Mouse (Mus musculus) neural tube, embryonic 15.5 days (tissue): Measurements from ENCODE around the gene B230118H07Rik. TPM values are rescaled to one million over a fixed set of nuclear protein-coding genes. Genes with fewer than 3 reads are reported as not detected.

ENCODE experiments used
- ATAC-seq: fragments of 200-750 bp; cut with Nextera tagmentation; 2 replicates; pipeline ENCODE4 v1.8.0; 2017; ENCODE audit warnings: mild to moderate bottlenecking, moderate TSS enrichment, moderate library complexity; ENCODE audit not compliant: low FRiP score
- H3K27ac ChIP-seq: fragments of 300-500 bp; sonication (generic); replicated peaks from 2 replicates; pipeline ENCODE4 v1.5.1; 2015; ENCODE audit warnings: mild to moderate bottlenecking, inconsistent platforms
- H3K27me3 ChIP-seq: fragments of 300-500 bp; sonication (generic); replicated peaks from 2 replicates; pipeline ENCODE4 v1.6.1; 2015; ENCODE audit warnings: inconsistent platforms
- H3K36me3 ChIP-seq: fragments of 300-500 bp; sonication (generic); 2 replicates; pipeline ENCODE4 v1.6.1; 2015; ENCODE audit warnings: inconsistent platforms
- H3K4me1 ChIP-seq: fragments of 300-500 bp; sonication (generic); 2 replicates; pipeline ENCODE4 v1.6.1; 2015; ENCODE audit warnings: inconsistent platforms
- H3K4me2 ChIP-seq: fragments of 300-500 bp; sonication (generic); 2 replicates; pipeline ENCODE4 v1.6.1; 2015; ENCODE audit warnings: inconsistent platforms, mild to moderate bottlenecking, moderate library complexity
- H3K4me3 ChIP-seq: fragments of 300-500 bp; sonication (generic); replicated peaks from 2 replicates; pipeline ENCODE4 v1.5.1; 2015; ENCODE audit warnings: mild to moderate bottlenecking, inconsistent platforms
- H3K9ac ChIP-seq: fragments of 300-500 bp; sonication (generic); replicated peaks from 2 replicates; pipeline ENCODE4 v1.6.1; 2015; ENCODE audit warnings: mild to moderate bottlenecking, inconsistent platforms
- H3K9me3 ChIP-seq: fragments of 300-500 bp; sonication (generic); replicated peaks from 2 replicates; pipeline ENCODE4 v1.6.1; 2016; ENCODE audit warnings: inconsistent platforms
- WGBS: fragments of 180-500 bp; shearing (Covaris S2); methylation state at CpG from one replicate; pipeline ENCODE4 v1.1.7; 2015; ENCODE audit warnings: mixed read lengths; 5-methylcytosine and 5-hydroxymethylcytosine counted together
- polyA plus RNA-seq: library from polyadenylated mRNA; unstranded; fragments of >200 nt; fragmentation: Nextera tagmentation; extraction: Ambion mirVana; gene quantifications from 2 replicates; pipeline ENCODE4 v1.2.1, GENCODE M21; 2015

B230118H07Rik gene
- polyA plus RNA-seq, 1 experiment from 2014 or later, result 50.1 TPM

GRCm38 (mm10) chr2:101665703-101666092, 16.4 kb upstream of the B230118H07Rik start:
- no peak overlapping the region for H3K4me2 ChIP-seq
- no peaks in the 10 kb centered on the region for H3K27me3 ChIP-seq
- no peak overlapping the region for H3K27ac ChIP-seq
- 49% methylated on average over 3 of the region's 3 CpGs for WGBS
- peak; percentile 38; the same call in 1 of the 2 replicates for ATAC-seq
- H3K4me3 ChIP-seq, result no peak overlapping the region
- no peaks in the 10 kb centered on the region for H3K4me1 ChIP-seq
- H3K36me3 ChIP-seq, result no peaks in the 10 kb centered on the region
- no peak overlapping the region for H3K9ac ChIP-seq
- no peaks in the 10 kb centered on the region for H3K9me3 ChIP-seq

DNA sequence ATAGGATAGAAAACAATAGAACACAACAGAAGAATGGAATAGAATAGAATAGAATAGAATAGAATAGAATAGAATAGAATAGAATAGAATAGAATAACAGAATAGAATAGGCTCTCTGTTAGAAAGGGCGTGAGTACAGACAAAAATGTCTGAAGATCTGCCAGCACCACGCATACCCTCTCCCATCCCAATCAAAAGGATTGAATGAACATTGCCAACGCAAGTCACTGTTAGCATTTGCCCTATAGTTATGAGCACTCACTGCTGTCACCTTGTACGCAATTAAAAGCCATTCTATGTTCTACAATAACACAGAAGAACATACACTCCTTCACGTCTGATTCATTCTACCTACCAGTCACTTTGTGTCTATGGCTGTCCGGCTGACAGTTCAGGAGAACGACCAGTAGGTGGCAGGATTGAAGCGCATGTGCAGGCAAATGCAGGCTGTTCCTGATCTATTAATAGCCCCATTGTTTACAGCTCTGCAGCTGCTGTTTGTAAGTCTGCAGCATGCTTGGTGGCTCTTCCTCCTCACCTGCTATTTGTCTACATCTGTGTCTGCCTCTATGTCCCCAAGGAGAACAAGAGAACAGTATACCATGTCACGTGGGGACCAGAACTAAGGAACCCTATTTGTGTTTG, 15.8 kb upstream of the B230118H07Rik start:
- 17% methylated on average over 9 of the region's 9 CpGs for WGBS
- H3K27ac ChIP-seq, result no peak overlapping the region

GRCm38 (mm10) chr2:101660536-101660935, 11.2 kb upstream of the B230118H07Rik start:
- H3K27ac ChIP-seq, result no peak overlapping the region
- H3K4me3 ChIP-seq, result no peak overlapping the region
- ATAC-seq, result no peak
- 67% methylated on average over 2 of the region's 2 CpGs for WGBS
- no peak overlapping the region for H3K9ac ChIP-seq
- H3K4me2 ChIP-seq, result no peak overlapping the region
- H3K36me3 ChIP-seq, result no peaks in the 10 kb centered on the region
- H3K4me1 ChIP-seq, result no peaks in the 10 kb centered on the region
- H3K9me3 ChIP-seq, result no peaks in the 10 kb centered on the region
- H3K27me3 ChIP-seq, result no peaks in the 10 kb centered on the region

More for the DNA sequence above, 15.8 kb upstream of the B230118H07Rik start:
- Histone ChIP-seq H3K27me3 (no peaks in the 10 kb centered on the region), H3K4me1 (no peaks in the 10 kb centered on the region), H3K4me2 (no peak overlapping the region), H3K9ac (no peak overlapping the region), H3K4me3 (no peak overlapping the region), H3K9me3 (no peaks in the 10 kb centered on the region), H3K36me3 (no peaks in the 10 kb centered on the region)
- ATAC-seq, result peak; percentile 83

GRCm38 (mm10) chr2:101652921-101653597, 3.7 kb upstream of the B230118H07Rik start:
- peak overlapping the region; percentile 46 for H3K9ac ChIP-seq
- H3K27ac ChIP-seq, result no peak overlapping the region
- H3K9me3 ChIP-seq, result no peaks in the 10 kb centered on the region
- peak overlapping the region; percentile 83 for H3K4me2 ChIP-seq
- 17% methylated on average over 14 of the region's 14 CpGs for WGBS
- ATAC-seq, result peak; percentile 85
- H3K4me1 ChIP-seq, result peaks cover 12% of the 10 kb centered on the region
- H3K36me3 ChIP-seq, result no peaks in the 10 kb centered on the region
- no peaks in the 10 kb centered on the region for H3K27me3 ChIP-seq
- H3K4me3 ChIP-seq, result peak overlapping the region; percentile 39

DNA sequence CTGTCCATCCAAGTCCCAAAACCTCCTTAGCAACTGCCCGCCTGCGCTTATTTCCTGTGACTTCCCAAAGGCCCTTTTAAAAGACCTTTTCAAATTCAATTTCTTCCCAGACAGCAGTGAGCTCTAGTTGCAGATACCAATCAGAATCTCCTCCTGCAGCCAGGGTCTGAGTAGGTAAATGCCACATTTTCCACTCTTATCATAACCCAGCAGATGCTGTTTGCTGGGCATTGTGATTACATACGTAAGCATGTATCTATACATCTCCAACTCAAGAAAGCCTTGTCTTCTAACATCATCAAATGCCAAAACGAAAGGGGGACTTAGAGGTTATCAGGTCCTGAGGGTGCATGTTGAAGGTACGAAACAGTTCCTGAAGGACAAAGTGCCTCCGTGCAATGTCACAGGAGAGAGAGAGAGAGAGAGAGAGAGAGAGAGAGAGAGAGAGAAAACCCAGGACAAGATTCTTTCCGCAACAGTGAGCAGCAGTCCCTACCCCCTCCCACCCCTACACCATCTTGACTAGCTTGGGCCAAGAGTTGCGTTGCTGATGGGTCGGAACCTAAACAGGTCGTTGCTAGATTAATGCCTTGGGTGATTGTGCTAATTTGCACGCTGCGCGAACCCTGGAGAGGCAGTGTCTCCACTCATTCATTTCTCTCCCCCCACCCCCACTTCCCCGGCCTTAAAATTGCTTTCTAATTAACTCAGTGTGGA, 3.0 kb upstream of the B230118H07Rik start:
- WGBS, result 26% methylated on average over 14 of the region's 14 CpGs
- Histone ChIP-seq H3K9me3 (no peaks in the 10 kb centered on the region), H3K27me3 (no peaks in the 10 kb centered on the region), H3K9ac (peak overlapping the region; percentile 46), H3K4me2 (peak overlapping the region; percentile 83), H3K4me3 (peak overlapping the region; percentile 39), H3K36me3 (no peaks in the 10 kb centered on the region), H3K27ac (0 out of 2 replicates have a peak overlapping the region, but pooled peaks have one; percentile 3), H3K4me1 (peaks cover 12% of the 10 kb centered on the region)
- peak; percentile 72 for ATAC-seq

GRCm38 (mm10) chr2:101650446-101650845, 1.1 kb upstream of the B230118H07Rik start:
- no peaks in the 10 kb centered on the region for H3K27me3 ChIP-seq
- no peaks in the 10 kb centered on the region for H3K9me3 ChIP-seq
- H3K4me3 ChIP-seq, result no peak overlapping the region

DNA sequence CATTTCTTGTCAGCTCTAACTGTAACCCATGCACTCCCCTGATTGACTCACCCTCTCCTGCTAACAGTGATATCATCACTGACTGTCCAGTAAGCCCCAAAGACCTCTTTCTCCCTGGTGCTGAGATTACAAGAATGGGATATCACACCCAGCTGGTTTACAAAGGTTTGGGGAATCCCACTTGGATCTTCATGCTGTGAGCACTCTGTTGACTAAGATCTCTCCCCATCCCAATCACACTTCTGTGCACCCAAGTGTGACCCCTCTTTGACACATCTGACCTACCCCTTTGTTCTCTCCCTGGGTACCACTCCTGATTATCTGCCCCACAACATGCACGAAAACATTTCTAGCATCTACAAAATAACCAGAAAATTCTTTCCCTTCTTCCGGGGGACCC, 971 bp downstream of the B230118H07Rik start:
- Histone ChIP-seq H3K9ac (no peak overlapping the region), H3K27ac (no peak overlapping the region), H3K36me3 (no peaks in the 10 kb centered on the region), H3K4me3 (no peak overlapping the region), H3K27me3 (no peaks in the 10 kb centered on the region), H3K4me1 (peaks cover 12% of the 10 kb centered on the region), H3K4me2 (no peak overlapping the region), H3K9me3 (no peaks in the 10 kb centered on the region)
- ATAC-seq, result no peak
- WGBS, result 76% methylated on average over 2 of the region's 2 CpGs

More at GRCm38 (mm10) chr2:101650446-101650845, 1.1 kb upstream of the B230118H07Rik start:
- no peak overlapping the region for H3K9ac ChIP-seq
- ATAC-seq, result no peak
- H3K4me2 ChIP-seq, result no peak overlapping the region
- no peak overlapping the region for H3K27ac ChIP-seq
- H3K36me3 ChIP-seq, result no peaks in the 10 kb centered on the region
- 57% methylated on average over 1 of the region's 1 CpGs for WGBS
- peaks cover 12% of the 10 kb centered on the region for H3K4me1 ChIP-seq

DNA sequence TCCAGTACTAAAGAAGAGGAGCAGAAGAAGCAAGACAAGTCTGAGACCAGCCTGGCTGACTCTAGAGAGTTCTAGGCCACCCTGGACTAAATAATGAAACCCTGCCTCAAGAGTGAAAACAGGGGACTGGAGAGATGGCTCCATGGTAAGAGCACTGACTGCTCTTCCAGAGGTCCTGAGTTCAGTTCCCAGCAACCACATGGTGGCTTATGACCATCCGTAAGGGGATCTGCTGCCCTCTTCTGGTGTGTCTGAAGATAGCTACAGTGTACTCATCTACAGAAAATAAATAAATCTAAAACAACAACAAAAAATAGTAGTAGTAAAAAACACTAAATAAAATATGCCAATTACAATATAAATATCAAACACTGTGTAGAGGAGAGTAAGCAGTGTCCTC, 3.5 kb downstream of the B230118H07Rik start:
- no peaks in the 10 kb centered on the region for H3K36me3 ChIP-seq
- no peaks in the 10 kb centered on the region for H3K9me3 ChIP-seq
- no peak overlapping the region for H3K9ac ChIP-seq
- no peak overlapping the region for H3K4me2 ChIP-seq
- no peaks in the 10 kb centered on the region for H3K27me3 ChIP-seq
- no peak overlapping the region for H3K27ac ChIP-seq
- 0 out of 2 replicates have a peak, but pooled peaks cover 3% of the 10 kb centered on the region for H3K4me1 ChIP-seq
- ATAC-seq, result no peak
- WGBS, result 89% methylated on average over 1 of the region's 1 CpGs
- H3K4me3 ChIP-seq, result no peak overlapping the region

GRCm38 (mm10) chr2:101639840-101640350, 9.4 kb downstream of the B230118H07Rik start:
- Histone ChIP-seq H3K4me1 (peaks cover 8% of the 10 kb centered on the region), H3K9ac (no peak overlapping the region), H3K9me3 (no peaks in the 10 kb centered on the region), H3K27ac (no peak overlapping the region), H3K36me3 (no peaks in the 10 kb centered on the region), H3K4me3 (no peak overlapping the region), H3K27me3 (no peaks in the 10 kb centered on the region), H3K4me2 (no peak overlapping the region)
- ATAC-seq, result peak; percentile 45; the same call in 1 of the 2 replicates
- 54% methylated on average over 3 of the region's 3 CpGs for WGBS

DNA sequence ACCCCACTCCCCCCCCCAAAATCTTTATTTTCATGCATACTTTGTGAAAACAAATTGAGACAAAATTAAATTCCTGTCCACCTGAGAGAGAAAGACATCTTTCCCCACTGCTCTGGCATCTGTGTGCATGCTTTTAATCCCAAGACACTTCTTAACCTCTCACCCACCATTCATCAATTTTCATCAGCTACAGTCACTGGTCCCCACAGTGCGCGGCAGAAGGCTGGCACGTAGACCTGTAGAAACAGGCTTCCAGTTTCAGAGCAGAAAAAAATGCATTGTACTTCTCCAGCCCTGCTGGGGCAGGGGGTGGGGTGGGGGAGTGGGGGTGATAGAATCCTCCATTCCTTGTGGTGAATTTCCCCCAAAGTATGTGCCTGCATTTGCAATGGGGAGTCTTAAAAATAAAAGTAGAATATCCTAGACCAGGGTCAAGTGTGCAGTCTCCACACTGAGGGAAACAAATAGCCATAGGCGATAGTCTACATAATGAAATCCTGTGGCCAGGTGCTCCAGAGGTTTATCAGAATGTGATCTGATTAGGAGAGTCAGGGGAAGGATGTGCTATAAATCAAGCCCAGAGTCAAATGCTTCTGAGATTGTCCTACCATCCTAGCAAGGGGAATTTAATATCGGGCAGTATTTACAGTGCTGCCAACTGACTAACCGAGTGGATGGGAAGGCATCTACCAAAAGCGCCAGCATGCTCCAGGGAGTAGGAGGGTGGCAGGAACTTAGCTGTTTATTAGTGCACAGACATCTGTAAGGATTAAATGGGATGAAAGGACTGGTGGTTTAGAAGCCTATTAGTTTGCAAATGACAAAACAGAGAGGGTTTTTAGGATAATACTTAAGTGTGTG, 10.1 kb downstream of the B230118H07Rik start:
- Histone ChIP-seq H3K4me2 (no peak overlapping the region), H3K27me3 (no peaks in the 10 kb centered on the region), H3K4me1 (peaks cover 8% of the 10 kb centered on the region), H3K9me3 (no peaks in the 10 kb centered on the region), H3K9ac (no peak overlapping the region), H3K27ac (peak overlapping the region; percentile 39; the same call in 1 of the 2 replicates), H3K4me3 (no peak overlapping the region), H3K36me3 (no peaks in the 10 kb centered on the region)
- ATAC-seq, result peak; percentile 68
- WGBS, result 28% methylated on average over 7 of the region's 7 CpGs
